Mouse (Mus musculus) mouse embryonic stem cell (cell line): ENCODE results near the gene Psmc6.

Experiments used
- in situ Hi-C, 2 experiments: fragments of 300-500 bp; cut with MboI; formaldehyde crosslinking; loops; 1 replicate in 1 of 2; 3 replicates in 1 of 2; pipeline ENCODE4 v1.14.3; 2019 to 2020; ENCODE audit warnings: low sequenced_read_pairs in 2 of 2, low pct_unique_long_range_greater_than_20kb in 1 of 2, mixed read lengths in 1 of 2; ENCODE audit not compliant: unreplicated experiment in 1 of 2

Psmc6 gene

DNA sequence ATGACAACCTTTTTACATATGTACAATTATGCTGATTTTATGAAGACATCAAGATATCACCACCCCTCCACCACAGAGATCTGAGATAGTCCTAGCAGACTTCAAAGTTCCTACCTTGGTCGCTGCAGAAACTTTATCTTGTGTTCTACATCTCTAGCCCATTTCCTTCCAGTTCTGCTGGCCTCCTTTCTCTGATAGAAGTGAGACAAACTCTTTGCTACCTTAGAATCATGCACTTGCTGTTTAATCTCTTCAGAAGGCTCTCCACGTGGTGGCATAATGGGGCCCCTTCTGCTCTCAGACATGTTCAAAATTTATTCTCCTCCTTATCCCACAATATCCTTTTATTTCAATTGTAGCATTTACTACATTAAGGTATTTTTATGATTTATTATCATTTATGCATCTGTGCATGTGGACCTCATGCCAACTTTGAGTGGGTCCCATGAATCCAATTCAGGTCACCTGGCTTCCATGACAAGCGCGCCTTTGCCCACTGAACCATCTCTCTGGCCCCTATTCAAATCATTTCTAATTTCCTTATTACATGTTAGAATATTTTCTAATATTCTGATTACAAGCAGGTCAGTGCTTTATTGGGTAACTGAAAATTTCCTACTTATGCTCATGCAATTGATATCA lies 1.4 kb upstream of the Psmc6 start:
- in situ Hi-C loops, result loop anchor here in 1 of 2 experiments (25.0 kb wide), 1 partner anchor 1934 kb away; no protein-coding TSS in a partner anchor

DNA sequence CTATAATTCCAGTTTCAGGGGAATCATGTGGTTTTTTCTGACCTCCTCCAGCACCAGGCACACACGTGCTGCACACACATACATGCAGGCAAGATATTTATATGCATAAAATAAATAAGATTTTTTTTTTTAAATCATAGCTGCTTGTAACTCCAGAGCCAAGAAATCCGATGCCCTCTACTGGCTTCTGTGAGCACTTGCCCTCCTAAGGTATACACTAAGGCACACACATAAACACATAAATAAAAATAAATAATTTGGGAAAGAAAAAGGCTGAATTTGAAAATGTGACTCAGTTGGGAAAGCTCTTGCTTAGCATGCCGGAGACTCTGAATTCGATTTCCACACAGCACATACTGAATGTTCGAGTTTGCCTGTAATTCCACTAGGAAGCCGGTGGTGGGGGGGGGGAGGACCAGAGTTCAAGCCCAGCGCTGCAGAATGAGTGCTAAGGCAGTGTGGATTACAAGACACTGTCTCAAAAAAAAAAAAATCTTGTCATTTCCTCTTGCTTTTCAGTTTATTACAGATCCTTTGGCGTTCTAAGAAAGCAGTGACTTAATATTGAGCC lies 485 bp upstream of the Psmc6 start:
- in situ Hi-C loops, result loop anchor here in 1 of 2 experiments (25.0 kb wide), 1 partner anchor 1933 kb away; no protein-coding TSS in a partner anchor

- in situ Hi-C loops, result no loop called here
Observed at GRCm38 (mm10) chr14:45350931-45351859, 21.6 kb downstream of the Psmc6 start, which contains the start of gene Styx. TSS of gene Styx (plus strand) at chr14:45351093.

DNA sequence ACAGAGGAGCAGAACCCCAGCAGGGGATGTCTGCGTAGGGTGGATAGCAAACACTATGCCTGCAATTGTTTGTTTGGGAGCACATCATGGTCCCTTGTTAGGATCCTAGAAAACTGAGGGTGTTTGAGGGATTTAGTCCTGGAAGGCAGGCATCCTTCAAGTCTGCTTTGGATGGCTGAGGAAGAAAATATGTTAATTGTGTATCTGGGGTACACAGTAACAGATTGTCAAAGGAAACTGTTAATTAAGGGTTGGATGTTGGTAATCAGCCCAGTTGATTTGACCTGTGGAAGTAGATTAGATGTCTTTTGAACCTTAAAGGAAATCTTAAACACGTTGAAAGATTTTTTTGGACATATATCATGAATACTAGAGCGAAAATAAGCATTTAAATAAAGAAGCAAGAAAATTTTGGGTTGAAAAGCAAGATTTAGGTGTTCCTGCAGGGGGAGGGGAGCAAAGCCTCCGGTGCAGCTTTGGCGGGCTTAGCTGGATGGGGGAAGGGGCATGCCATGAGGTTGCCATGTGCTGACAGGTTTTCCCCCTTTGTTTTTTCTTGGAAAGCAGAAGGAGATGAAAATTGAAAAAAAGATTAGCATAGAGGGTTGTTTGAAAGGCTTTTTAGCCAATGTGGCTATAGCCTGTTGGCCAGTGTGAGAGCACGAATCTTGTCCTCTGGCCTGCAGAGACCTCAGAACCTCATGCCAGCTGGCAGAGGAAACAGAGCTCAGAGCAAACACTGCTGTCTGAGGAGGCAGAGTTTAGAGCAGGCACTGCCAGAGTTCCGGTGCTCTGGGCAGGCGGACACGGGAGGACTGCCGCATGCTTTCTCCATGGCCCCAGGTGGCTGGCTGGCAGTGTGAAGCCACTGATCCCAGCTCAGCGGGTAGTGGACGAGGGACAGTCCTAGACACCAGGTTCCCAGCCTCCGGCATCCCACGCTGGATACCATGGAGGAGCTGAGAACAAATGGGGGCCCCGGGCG lies 34.9 kb downstream of the Psmc6 start:
- in situ Hi-C loops, result no loop called here

DNA sequence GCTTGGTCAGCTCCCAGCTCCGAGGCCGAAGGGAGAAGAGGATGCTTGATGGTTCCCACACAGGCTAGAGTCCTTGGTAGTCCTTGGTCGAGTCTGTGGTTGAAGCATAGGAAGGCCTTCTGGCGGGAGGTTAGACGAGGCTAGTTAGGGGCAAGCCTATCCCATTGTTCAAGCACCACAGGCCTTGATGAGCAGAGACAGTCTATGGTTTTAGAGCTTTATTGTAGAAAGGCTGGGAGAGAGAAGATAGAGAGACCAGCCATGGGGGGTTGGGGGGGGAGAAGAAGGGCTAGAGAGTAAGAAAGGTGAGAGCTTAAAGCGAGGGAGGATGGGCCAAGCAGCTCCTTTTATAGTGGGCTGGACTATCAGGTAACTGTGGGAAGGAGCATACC lies 35.6 kb downstream of the Psmc6 start:
- in situ Hi-C loops, result no loop called here

GRCm38 (mm10) chr14:45378771-45379170 lies 49.2 kb downstream of the Psmc6 start:
- in situ Hi-C loops, result no loop called here

DNA sequence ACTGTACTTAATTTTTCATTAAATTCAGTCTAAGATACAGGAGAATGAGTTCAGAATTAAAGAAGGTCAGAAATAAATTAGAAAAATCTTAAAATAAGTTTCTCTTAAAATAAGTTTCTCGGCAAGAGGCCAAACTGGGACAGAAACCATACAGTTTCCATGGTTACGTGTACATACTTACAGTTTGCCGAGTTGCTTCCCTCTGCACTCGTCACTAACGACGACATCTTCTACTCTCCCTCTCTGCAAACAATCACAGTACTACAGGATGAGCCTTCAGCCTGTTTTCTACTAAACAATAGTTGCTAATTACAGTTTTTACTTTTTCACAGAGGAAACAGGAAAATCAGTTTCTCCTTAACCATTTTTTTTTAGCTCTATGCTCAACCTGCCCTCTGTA lies 51.2 kb downstream of the Psmc6 start:
- in situ Hi-C loops, result loop anchor here (10.0 kb wide), 1 partner anchor 46 kb away; no protein-coding TSS in a partner anchor

DNA sequence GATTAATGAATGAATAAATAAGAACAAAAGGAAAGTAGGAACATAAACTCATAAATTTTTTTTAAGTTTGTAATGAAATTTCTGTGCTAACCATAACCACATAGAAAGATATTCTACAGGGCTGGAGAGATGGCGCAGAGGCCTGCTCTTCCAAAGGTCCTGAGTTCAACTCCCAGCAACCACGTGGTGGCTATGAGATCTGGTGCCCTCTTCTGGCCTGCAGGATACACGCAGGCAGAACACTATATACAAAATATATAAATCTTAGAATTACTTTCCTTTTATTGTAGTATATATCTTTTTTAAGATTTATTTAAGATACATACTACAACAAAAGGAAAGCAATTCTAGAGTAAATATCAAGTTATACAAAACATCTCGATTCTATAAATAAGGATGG lies 53.3 kb downstream of the Psmc6 start:
- in situ Hi-C loops, result loop anchor here (10.0 kb wide), 1 partner anchor 48 kb away; no protein-coding TSS in a partner anchor

- in situ Hi-C loops, result loop anchor here (10.0 kb wide), 1 partner anchor 51 kb away; no protein-coding TSS in a partner anchor
Observed at GRCm38 (mm10) chr14:45385596-45385995, 56.0 kb downstream of the Psmc6 start.

- in situ Hi-C loops, result loop anchor here (10.0 kb wide), 1 partner anchor 53 kb away; no protein-coding TSS in a partner anchor
Observed at GRCm38 (mm10) chr14:45387480-45387879, 57.9 kb downstream of the Psmc6 start.

DNA sequence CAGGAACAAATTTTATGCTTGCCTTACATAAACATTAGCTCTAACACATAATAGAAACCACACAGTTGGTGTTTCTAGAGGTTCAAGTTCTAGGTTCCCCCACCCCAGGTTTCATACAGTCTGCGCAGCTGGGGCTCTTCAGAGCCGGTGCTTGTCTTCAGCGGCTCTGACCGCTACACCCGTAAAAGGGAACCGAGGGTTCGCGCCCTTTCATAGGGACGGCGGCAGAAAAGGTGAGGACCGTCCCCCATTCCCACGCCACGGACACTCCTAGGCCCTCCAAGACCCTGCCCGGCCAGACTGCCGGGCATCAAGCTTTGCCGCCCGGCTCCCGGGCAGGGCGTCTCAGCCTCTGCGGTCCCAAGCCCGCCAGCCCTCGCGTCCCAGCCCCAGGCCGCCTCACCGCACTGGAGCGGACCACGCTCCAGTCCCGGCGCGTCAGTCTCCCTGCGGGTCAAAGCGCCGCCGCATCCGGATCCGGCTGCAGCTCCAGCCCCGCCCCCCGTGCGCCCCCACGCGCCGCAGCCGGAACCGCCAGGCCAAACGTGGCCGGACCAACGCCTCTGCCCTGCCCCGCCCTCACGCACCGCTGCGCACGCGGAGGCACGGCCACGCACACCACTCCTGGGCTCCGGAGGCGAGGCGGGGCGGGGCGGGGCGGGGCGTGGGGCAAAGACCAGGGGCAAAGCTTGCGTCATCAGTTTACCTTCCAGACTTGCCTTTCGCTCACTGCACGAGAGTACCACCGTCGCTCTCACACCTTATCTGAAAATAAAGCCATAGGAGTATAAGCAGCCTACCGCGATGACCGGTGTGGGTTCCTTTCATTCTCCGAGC lies 59.0 kb downstream of the Psmc6 start:
- in situ Hi-C loops, result loop anchor here (10.0 kb wide), 1 partner anchor 54 kb away; no protein-coding TSS in a partner anchor

DNA sequence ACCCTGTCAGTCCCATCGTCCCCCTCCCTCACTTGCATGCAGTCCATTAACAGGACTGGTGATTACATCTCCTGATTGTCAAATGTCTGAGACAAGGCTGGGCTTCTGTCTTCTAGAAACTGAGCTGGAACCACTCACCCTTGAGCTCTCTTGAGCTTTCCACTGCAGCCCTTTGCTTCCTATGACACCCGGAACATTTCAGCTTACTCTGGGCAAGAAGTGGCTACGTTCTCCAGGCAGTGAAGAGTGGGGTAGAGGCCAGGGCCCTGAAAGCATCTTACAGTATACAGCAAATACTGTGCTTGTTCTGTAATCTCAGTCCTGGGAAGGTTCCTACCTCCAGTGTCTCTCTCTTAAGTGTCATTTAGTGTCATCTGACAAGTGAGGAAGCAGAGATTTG lies 59.6 kb downstream of the Psmc6 start:
- in situ Hi-C loops, result loop anchor here (10.0 kb wide), 1 partner anchor 54 kb away; no protein-coding TSS in a partner anchor
